Mouse (Mus musculus) left cerebral cortex, postnatal 25 days (tissue): Measurements from ENCODE around the gene Ube2ql1. TPM values are rescaled to one million over a fixed set of nuclear protein-coding genes. Genes with fewer than 3 reads are reported as not detected.

Source experiments
- total RNA-seq, 2 experiments: library from RNA; stranded (reverse); gene quantifications; 2 replicates each; pipeline ENCODE4 v1.2.3; 2021

Ube2ql1 gene
- total RNA-seq, 2 experiments from 2014 or later, result 204 to 227 TPM

Other genes starting within 250 kb of the Ube2ql1 start
- gene Nsun2, start 206.1 kb downstream of the Ube2ql1 start, total RNA-seq, result 10 to 100 TPM; 70.9 to 76.9 TPM
- 10 to 100 TPM; 40.4 to 42.2 TPM for gene Tent4a, start 205.3 kb downstream of the Ube2ql1 start, total RNA-seq
- 10 to 100 TPM; 10.1 to 11.8 TPM for gene Srd5a1, start 128.4 kb downstream of the Ube2ql1 start, total RNA-seq
- gene Med10, start 62.5 kb upstream of the Ube2ql1 start, total RNA-seq, result 10 to 100 TPM; 44.7 to 50.8 TPM